Comparison of ENCODE assay signal across 24 mouse cellular contexts in genomic region chr9:43465129-43465528, GRCm38 (mm10).
DNase-seq lines count a peak whose midpoint lies in the region; ATAC-seq and TF ChIP-seq lines count a peak whose summit lies in the region.
"Had no signal": no experiment of that assay in that cellular context is flagged by ENCODE, and none has a peak within 500 bp of the region (broad histone marks: within the 10 kb centered on the region; RNA-seq: fewer than 3 reads in every experiment).

No protein-coding gene starts in this region.

- no peak for TF ChIP-seq EP300 in liver, postnatal 0 days (IDR thresholded peaks at IDR 0.05; ENCODE audit: low read depth)

- H3K36me3 ChIP-seq in forebrain, embryonic 10.5 days (replicated peaks), result no peaks in the 10 kb centered on the region
- H3K36me3 ChIP-seq in forebrain, embryonic 16.5 days (ENCODE audit: control insufficient read depth, insufficient read depth), result no peaks in the 10 kb centered on the region
- H3K36me3 ChIP-seq in liver, postnatal 0 days (replicated peaks; ENCODE audit: insufficient read depth, low read length), result no peaks in the 10 kb centered on the region
- no peaks in the 10 kb centered on the region for H3K36me3 ChIP-seq in liver, embryonic 12.5 days
- H3K36me3 ChIP-seq: heart, embryonic 10.5 days; heart, embryonic 15.5 days; liver, embryonic 15.5 days; lung, embryonic 15.5 days; midbrain, embryonic 13.5 days had no signal

- DNase-seq in forebrain, embryonic 10.5 days (ENCODE audit: extremely low spot score, low spot score), result no peak
- peak; percentile 58 for DNase-seq in liver, postnatal 0 days
- DNase-seq in kidney, postnatal 36 days, result peak; percentile 85 to 91
- DNase-seq in left cerebral cortex, postnatal 10 days (ENCODE audit: extremely low spot score in 1 of 2, low spot score in 2 of 2), result no peak
- no peak for DNase-seq in left cerebral cortex, adult 11 months (ENCODE audit: low spot score)
- DNase-seq: adrenal gland, adult 2 months; adrenal gland, postnatal 36 days; cerebellum, adult 18-20 months; cerebellum, postnatal 10 days; gastrocnemius, postnatal 25 days; left cerebral cortex, postnatal 4 days; lung, postnatal 4 days; right cerebral cortex, postnatal 14 days had no signal

- WGBS in forebrain, embryonic 10.5 days, result 57% methylated on average over 2 of the region's 2 CpGs
- 44% methylated on average over 2 of the region's 2 CpGs for WGBS in forebrain, embryonic 16.5 days
- 46% methylated on average over 2 of the region's 2 CpGs for WGBS in liver, postnatal 0 days (ENCODE audit: insufficient replicate concordance)
- WGBS in liver, embryonic 12.5 days (ENCODE audit: insufficient replicate concordance), result 41% methylated on average over 2 of the region's 2 CpGs

- peaks cover 26% of the 10 kb centered on the region for H3K4me1 ChIP-seq in forebrain, embryonic 10.5 days
- H3K4me1 ChIP-seq in forebrain, embryonic 16.5 days (replicated peaks; ENCODE audit: control insufficient read depth, insufficient read depth, low read length), result no peaks in the 10 kb centered on the region
- H3K4me1 ChIP-seq in liver, postnatal 0 days (ENCODE audit: insufficient read depth), result peaks cover 10% of the 10 kb centered on the region; the same call in 1 of the 2 replicates
- H3K4me1 ChIP-seq in liver, embryonic 12.5 days, result peaks cover 6% of the 10 kb centered on the region; the same call in 1 of the 2 replicates
- H3K4me1 ChIP-seq: heart, embryonic 15.5 days; liver, embryonic 15.5 days; lung, embryonic 15.5 days; megakaryocyte, embryonic 14.5 days had no signal

- H3K4me2 ChIP-seq in forebrain, embryonic 16.5 days (ENCODE audit: low read length), result no peak overlapping the region
- H3K4me2 ChIP-seq in liver, postnatal 0 days (ENCODE audit: low read depth, low read length), result no peak overlapping the region
- H3K4me2 ChIP-seq in liver, embryonic 12.5 days, result no peak overlapping the region
- H3K4me2 ChIP-seq: forebrain, embryonic 13.5 days; heart, embryonic 15.5 days; liver, embryonic 15.5 days; lung, embryonic 15.5 days; midbrain, embryonic 13.5 days had no signal

- H3K9me3 ChIP-seq in forebrain, embryonic 10.5 days, result no peaks in the 10 kb centered on the region
- H3K9me3 ChIP-seq in forebrain, embryonic 16.5 days (ENCODE audit: control insufficient read depth, low read length), result no peaks in the 10 kb centered on the region
- H3K9me3 ChIP-seq in liver, postnatal 0 days (ENCODE audit: low read length), result no peaks in the 10 kb centered on the region
- H3K9me3 ChIP-seq in liver, embryonic 12.5 days (replicated peaks), result no peaks in the 10 kb centered on the region
- H3K9me3 ChIP-seq: forebrain, embryonic 13.5 days; heart, embryonic 10.5 days; heart, embryonic 15.5 days; liver, embryonic 15.5 days; lung, embryonic 15.5 days; megakaryocyte, embryonic 14.5 days; midbrain, embryonic 13.5 days had no signal

- no peak for ATAC-seq in forebrain, embryonic 16.5 days
- peak; percentile 71 for ATAC-seq in liver, postnatal 0 days
- ATAC-seq in liver, embryonic 12.5 days, result no peak
- ATAC-seq: activated CD4-positive, CD25-positive, alpha-beta regulatory T cell, adult 4 months; forebrain, embryonic 13.5 days; hindbrain, embryonic 16.5 days; midbrain, embryonic 13.5 days had no signal

- peaks cover 14% of the 10 kb centered on the region for H3K27me3 ChIP-seq in forebrain, embryonic 10.5 days (ENCODE audit: poor library complexity, severe bottlenecking)
- H3K27me3 ChIP-seq in forebrain, embryonic 16.5 days (replicated peaks; ENCODE audit: control insufficient read depth, insufficient read depth, low read length), result no peaks in the 10 kb centered on the region
- H3K27me3 ChIP-seq in liver, postnatal 0 days (ENCODE audit: insufficient read depth, low read length), result no peaks in the 10 kb centered on the region
- no peaks in the 10 kb centered on the region for H3K27me3 ChIP-seq in liver, embryonic 12.5 days (replicated peaks)
- H3K27me3 ChIP-seq: forebrain, embryonic 13.5 days; liver, embryonic 15.5 days; lung, embryonic 15.5 days; midbrain, embryonic 13.5 days had no signal

- H3K9ac ChIP-seq in forebrain, embryonic 16.5 days (replicated peaks; ENCODE audit: low read depth, low read length), result no peak overlapping the region
- no peak overlapping the region for H3K9ac ChIP-seq in liver, postnatal 0 days (replicated peaks)
- H3K9ac ChIP-seq in liver, embryonic 12.5 days, result no peak overlapping the region
- H3K9ac ChIP-seq: forebrain, embryonic 13.5 days; heart, embryonic 15.5 days; liver, embryonic 15.5 days; lung, embryonic 15.5 days; midbrain, embryonic 13.5 days had no signal

- intact Hi-C loops in left cerebral cortex, postnatal 10 days (cut with DNase I), result no loop called here

- peak overlapping the region; percentile 35; the same call in 1 of the 2 replicates for H3K27ac ChIP-seq in forebrain, embryonic 10.5 days
- no peak overlapping the region for H3K27ac ChIP-seq in forebrain, embryonic 16.5 days (ENCODE audit: low read length)
- no peak overlapping the region for H3K27ac ChIP-seq in liver, postnatal 0 days (ENCODE audit: low read depth)
- no peak overlapping the region for H3K27ac ChIP-seq in liver, embryonic 12.5 days
- H3K27ac ChIP-seq: forebrain, embryonic 13.5 days; heart, embryonic 10.5 days; heart, embryonic 15.5 days; liver, embryonic 15.5 days; lung, embryonic 15.5 days; midbrain, embryonic 13.5 days had no signal

- TF ChIP-seq CTCF in liver, postnatal 0 days (IDR thresholded peaks at IDR 0.05; ENCODE audit: low read depth), result no peak

- no peak overlapping the region for H3K4me3 ChIP-seq in forebrain, embryonic 10.5 days
- H3K4me3 ChIP-seq in forebrain, embryonic 16.5 days (replicated peaks; ENCODE audit: low read length), result no peak overlapping the region
- no peak overlapping the region for H3K4me3 ChIP-seq in liver, postnatal 0 days (ENCODE audit: low read depth, low read length)
- H3K4me3 ChIP-seq in liver, embryonic 12.5 days, result no peak overlapping the region
- H3K4me3 ChIP-seq: forebrain, embryonic 13.5 days; heart, embryonic 10.5 days; heart, embryonic 15.5 days; liver, embryonic 15.5 days; lung, embryonic 15.5 days; megakaryocyte, embryonic 14.5 days; midbrain, embryonic 13.5 days had no signal

Comparison
In these comparisons a context has a peak if more than half of its experiments do, and no peak if none do; other contexts are left out.
1. DNase-seq: peak in liver, postnatal 0 days (single experiment) and kidney, postnatal 36 days (2 of 2); none in forebrain, embryonic 10.5 days (single experiment), left cerebral cortex, postnatal 10 days (0 of 2) and left cerebral cortex, adult 11 months (single experiment).